Mouse (Mus musculus) bone marrow, adult 2 months (tissue): ENCODE measurements around the gene Trappc3.

Experiments used
- CTCF ChIP-seq: fragments of 200-500 bp; IDR thresholded peaks from 2 replicates; pipeline ENCODE4 v1.5.1; 2011; ENCODE audit warnings: low read length, control low read depth; ENCODE audit not compliant: control insufficient read depth, insufficient read depth
- POLR2A ChIP-seq: fragments of 200-500 bp; IDR thresholded peaks from 2 replicates; pipeline ENCODE4 v1.6.1; 2011; ENCODE audit warnings: low read depth, mild to moderate bottlenecking, control low read depth, low read length, borderline replicate concordance; ENCODE audit not compliant: control insufficient read depth

GRCm38 (mm10) chr4:126295152-126295551 is 33.0 kb downstream of the Trappc3 start:
- no peak for TF ChIP-seq POLR2A
- TF ChIP-seq CTCF = no peak
